Mouse (Mus musculus) kidney, embryonic 15.5 days (tissue): ENCODE measurements around the gene Pde8b. TPM values are rescaled to one million over a fixed set of nuclear protein-coding genes. Genes with fewer than 3 reads are reported as not detected.

Experiments used
- ATAC-seq: fragments of 200-750 bp; cut with Nextera tagmentation; replicated peaks from 2 replicates; pipeline ENCODE4 v1.8.0; 2017; ENCODE audit warnings: moderate TSS enrichment; ENCODE audit not compliant: low FRiP score
- H3K27ac ChIP-seq: fragments of 300-500 bp; sonication (generic); 2 replicates; pipeline ENCODE4 v1.5.1; 2015; ENCODE audit warnings: mild to moderate bottlenecking, inconsistent platforms
- H3K27me3 ChIP-seq: fragments of 300-500 bp; sonication (generic); 2 replicates; pipeline ENCODE4 v1.6.1; 2015; ENCODE audit warnings: inconsistent platforms
- H3K36me3 ChIP-seq: fragments of 300-500 bp; sonication (generic); 2 replicates; pipeline ENCODE4 v1.6.1; 2015; ENCODE audit warnings: inconsistent platforms
- H3K4me1 ChIP-seq: fragments of 300-500 bp; sonication (generic); 2 replicates; pipeline ENCODE4 v1.6.1; 2015; ENCODE audit warnings: inconsistent platforms
- H3K4me2 ChIP-seq: fragments of 300-500 bp; sonication (generic); 2 replicates; pipeline ENCODE4 v1.6.1; 2015; ENCODE audit warnings: moderate library complexity, mild to moderate bottlenecking, inconsistent platforms
- H3K4me3 ChIP-seq: fragments of 300-500 bp; sonication (generic); replicated peaks from 2 replicates; pipeline ENCODE4 v1.5.1; 2015; ENCODE audit warnings: mild to moderate bottlenecking, inconsistent platforms
- H3K9ac ChIP-seq: fragments of 300-500 bp; sonication (generic); 2 replicates; pipeline ENCODE4 v1.6.1; 2015; ENCODE audit warnings: mild to moderate bottlenecking, inconsistent platforms
- H3K9me3 ChIP-seq: fragments of 300-500 bp; sonication (generic); replicated peaks from 2 replicates; pipeline ENCODE4 v1.6.1; 2016; ENCODE audit warnings: inconsistent platforms
- WGBS: fragments of 180-500 bp; shearing (Covaris S2); methylation state at CpG from one replicate; pipeline ENCODE4 v1.1.7; 2015; ENCODE audit warnings: mixed read lengths; 5-methylcytosine and 5-hydroxymethylcytosine counted together
- polyA plus RNA-seq: library from polyadenylated mRNA; unstranded; fragments of >200 nt; fragmentation: Nextera tagmentation; extraction: Ambion mirVana; gene quantifications from 2 replicates; pipeline ENCODE4 v1.2.1, GENCODE M21; 2015

Pde8b gene
- polyA plus RNA-seq, 1 experiment from 2014 or later, result 10.2 TPM

- Histone ChIP-seq H3K4me2 (no peak overlapping the region), H3K27ac (no peak overlapping the region), H3K4me1 (no peaks in the 10 kb centered on the region), H3K36me3 (no peaks in the 10 kb centered on the region), H3K4me3 (no peak overlapping the region), H3K9me3 (no peaks in the 10 kb centered on the region), H3K27me3 (no peaks in the 10 kb centered on the region), H3K9ac (no peak overlapping the region)
- no peak for ATAC-seq
- 93% methylated on average over 3 of the region's 3 CpGs for WGBS
These were observed 47.9 kb downstream of the Pde8b start for GRCm38 (mm10) chr13:95202151-95202758.

GRCm38 (mm10) chr13:95200817-95201216 is 49.3 kb downstream of the Pde8b start:
- no peak overlapping the region for H3K27ac ChIP-seq
- 72% methylated on average over 8 of the region's 8 CpGs for WGBS
- H3K4me2 ChIP-seq, result no peak overlapping the region
- H3K9ac ChIP-seq, result no peak overlapping the region
- H3K27me3 ChIP-seq, result no peaks in the 10 kb centered on the region
- no peak for ATAC-seq
- peaks cover 4% of the 10 kb centered on the region; the same call in 1 of the 2 replicates for H3K4me1 ChIP-seq
- no peaks in the 10 kb centered on the region for H3K9me3 ChIP-seq
- H3K4me3 ChIP-seq, result no peak overlapping the region
- H3K36me3 ChIP-seq, result no peaks in the 10 kb centered on the region

- Histone ChIP-seq H3K9ac (no peak overlapping the region), H3K4me3 (no peak overlapping the region), H3K27me3 (no peaks in the 10 kb centered on the region), H3K36me3 (no peaks in the 10 kb centered on the region), H3K27ac (no peak overlapping the region), H3K4me1 (peaks cover 4% of the 10 kb centered on the region; the same call in 1 of the 2 replicates), H3K9me3 (no peaks in the 10 kb centered on the region), H3K4me2 (no peak overlapping the region)
- no peak for ATAC-seq
These were observed 50.1 kb downstream of the Pde8b start for GRCm38 (mm10) chr13:95200036-95200435.

- no peak overlapping the region for H3K4me3 ChIP-seq
- H3K27me3 ChIP-seq, result no peaks in the 10 kb centered on the region
- no peaks in the 10 kb centered on the region for H3K36me3 ChIP-seq
- H3K4me2 ChIP-seq, result no peak overlapping the region
- 79% methylated on average over 7 of the region's 7 CpGs for WGBS
- H3K9ac ChIP-seq, result no peak overlapping the region
- no peak overlapping the region for H3K27ac ChIP-seq
- no peaks in the 10 kb centered on the region for H3K9me3 ChIP-seq
- H3K4me1 ChIP-seq, result peaks cover 8% of the 10 kb centered on the region; the same call in 1 of the 2 replicates
- no peak for ATAC-seq
These were observed 53.9 kb downstream of the Pde8b start for GRCm38 (mm10) chr13:95196106-95196705.

GRCm38 (mm10) chr13:95191951-95192350 is 58.2 kb downstream of the Pde8b start:
- Histone ChIP-seq H3K4me1 (peaks cover 5% of the 10 kb centered on the region; the same call in 1 of the 2 replicates), H3K27ac (peak overlapping the region; percentile 56), H3K4me2 (no peak overlapping the region), H3K4me3 (no peak overlapping the region), H3K9ac (no peak overlapping the region), H3K36me3 (no peaks in the 10 kb centered on the region), H3K27me3 (no peaks in the 10 kb centered on the region), H3K9me3 (no peaks in the 10 kb centered on the region)
- no peak; the same call in none of the 2 replicates for ATAC-seq
- 68% methylated on average over 5 of the region's 5 CpGs for whole genome bisulfite sequencing

- Histone ChIP-seq H3K36me3 (no peaks in the 10 kb centered on the region), H3K9me3 (no peaks in the 10 kb centered on the region), H3K4me2 (no peak overlapping the region), H3K4me1 (0 out of 2 replicates have a peak, but pooled peaks cover 4% of the 10 kb centered on the region), H3K9ac (no peak overlapping the region), H3K4me3 (no peak overlapping the region), H3K27ac (no peak overlapping the region), H3K27me3 (no peaks in the 10 kb centered on the region)
- 84% methylated on average over 2 of the region's 2 CpGs for WGBS
- ATAC-seq, result no peak
These were observed 61.0 kb downstream of the Pde8b start for GRCm38 (mm10) chr13:95189111-95189510.

- H3K9ac ChIP-seq, result no peak overlapping the region
- no peak overlapping the region for H3K4me3 ChIP-seq
- no peak overlapping the region for H3K4me2 ChIP-seq
- H3K4me1 ChIP-seq, result 0 out of 2 replicates have a peak, but pooled peaks cover 4% of the 10 kb centered on the region
- no peaks in the 10 kb centered on the region for H3K9me3 ChIP-seq
- no peaks in the 10 kb centered on the region for H3K36me3 ChIP-seq
- ATAC-seq, result no peak
- 88% methylated on average over 5 of the region's 5 CpGs for WGBS
- no peaks in the 10 kb centered on the region for H3K27me3 ChIP-seq
- 0 out of 2 replicates have a peak overlapping the region, but pooled peaks have one; percentile 0 for H3K27ac ChIP-seq
These were observed 62.9 kb downstream of the Pde8b start for GRCm38 (mm10) chr13:95187153-95187665.

- 69% methylated on average over 4 of the region's 4 CpGs for WGBS
- Histone ChIP-seq H3K4me2 (no peak overlapping the region), H3K4me3 (no peak overlapping the region), H3K27ac (0 out of 2 replicates have a peak overlapping the region, but pooled peaks have one; percentile 0), H3K9me3 (no peaks in the 10 kb centered on the region), H3K36me3 (no peaks in the 10 kb centered on the region), H3K27me3 (no peaks in the 10 kb centered on the region), H3K9ac (no peak overlapping the region), H3K4me1 (0 out of 2 replicates have a peak, but pooled peaks cover 4% of the 10 kb centered on the region)
- no peak for ATAC-seq
These were observed 63.4 kb downstream of the Pde8b start for GRCm38 (mm10) chr13:95186741-95187035.

- H3K9ac ChIP-seq, result no peak overlapping the region
- H3K4me1 ChIP-seq, result no peaks in the 10 kb centered on the region
- no peak overlapping the region for H3K4me2 ChIP-seq
- no peaks in the 10 kb centered on the region for H3K36me3 ChIP-seq
- H3K4me3 ChIP-seq, result no peak overlapping the region
- no peaks in the 10 kb centered on the region for H3K9me3 ChIP-seq
- 34% methylated on average over 10 of the region's 10 CpGs for WGBS
- no peaks in the 10 kb centered on the region for H3K27me3 ChIP-seq
- 0 out of 2 replicates have a peak, but pooled peaks have one; percentile 15 for ATAC-seq
- peak overlapping the region; percentile 37; the same call in 1 of the 2 replicates for H3K27ac ChIP-seq
These were observed 64.0 kb downstream of the Pde8b start for GRCm38 (mm10) chr13:95185891-95186740.

GRCm38 (mm10) chr13:95183686-95184085 is 66.5 kb downstream of the Pde8b start:
- no peaks in the 10 kb centered on the region for H3K4me1 ChIP-seq
- H3K27ac ChIP-seq, result no peak overlapping the region
- H3K4me3 ChIP-seq, result no peak overlapping the region
- no peak overlapping the region for H3K4me2 ChIP-seq
- no peak for ATAC-seq
- no peaks in the 10 kb centered on the region for H3K27me3 ChIP-seq
- H3K36me3 ChIP-seq, result no peaks in the 10 kb centered on the region
- 87% methylated on average over 2 of the region's 2 CpGs for WGBS
- no peak overlapping the region for H3K9ac ChIP-seq
- no peaks in the 10 kb centered on the region for H3K9me3 ChIP-seq

- Histone ChIP-seq H3K4me3 (no peak overlapping the region), H3K4me2 (no peak overlapping the region), H3K4me1 (no peaks in the 10 kb centered on the region), H3K27me3 (no peaks in the 10 kb centered on the region), H3K9me3 (no peaks in the 10 kb centered on the region), H3K9ac (no peak overlapping the region), H3K27ac (no peak overlapping the region), H3K36me3 (no peaks in the 10 kb centered on the region)
- ATAC-seq, result no peak
- 90% methylated on average over 2 of the region's 2 CpGs for WGBS
These were observed 69.9 kb downstream of the Pde8b start for GRCm38 (mm10) chr13:95180208-95180607.

- Histone ChIP-seq H3K4me1 (no peaks in the 10 kb centered on the region), H3K4me2 (no peak overlapping the region), H3K9ac (no peak overlapping the region), H3K27me3 (no peaks in the 10 kb centered on the region), H3K36me3 (no peaks in the 10 kb centered on the region), H3K9me3 (no peaks in the 10 kb centered on the region), H3K27ac (no peak overlapping the region), H3K4me3 (no peak overlapping the region)
- ATAC-seq, result no peak
- WGBS, result 18% methylated on average over 9 of the region's 9 CpGs
These were observed 72.8 kb downstream of the Pde8b start for GRCm38 (mm10) chr13:95177326-95177725.
